Mouse (Mus musculus): Measurements from ENCODE around the gene Hopx.

DNA sequence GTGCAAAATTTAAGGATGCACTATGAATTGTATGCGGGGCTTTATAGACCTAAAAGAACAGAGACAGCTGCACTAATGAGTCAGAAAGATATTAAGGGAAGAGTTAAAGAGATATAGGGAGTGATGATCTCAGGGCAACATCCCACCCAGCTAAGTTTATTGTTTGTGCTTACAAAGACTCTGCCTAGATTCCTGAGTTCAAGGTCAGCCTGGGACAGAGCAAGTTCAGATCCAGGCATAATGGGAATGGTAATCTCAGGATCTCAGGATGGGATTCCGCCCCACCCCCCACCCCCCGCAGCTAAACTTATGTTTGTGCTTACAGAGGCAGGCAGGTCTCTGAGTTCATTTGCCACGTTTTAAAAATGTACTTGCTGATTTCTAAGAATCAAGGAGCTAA, 13.9 kb upstream of the Hopx start:
- TF ChIP-seq CTCF (IDR thresholded peaks at IDR 0.05; ENCODE audit: extremely low read depth, insufficient read depth, low read length) (no peak), POLR2A (IDR thresholded peaks at IDR 0.05; ENCODE audit: extremely low read depth, insufficient read depth, low read length) (no peak)

Measured in cortical plate, adult 2 months (tissue).